In the genomic region with DNA sequence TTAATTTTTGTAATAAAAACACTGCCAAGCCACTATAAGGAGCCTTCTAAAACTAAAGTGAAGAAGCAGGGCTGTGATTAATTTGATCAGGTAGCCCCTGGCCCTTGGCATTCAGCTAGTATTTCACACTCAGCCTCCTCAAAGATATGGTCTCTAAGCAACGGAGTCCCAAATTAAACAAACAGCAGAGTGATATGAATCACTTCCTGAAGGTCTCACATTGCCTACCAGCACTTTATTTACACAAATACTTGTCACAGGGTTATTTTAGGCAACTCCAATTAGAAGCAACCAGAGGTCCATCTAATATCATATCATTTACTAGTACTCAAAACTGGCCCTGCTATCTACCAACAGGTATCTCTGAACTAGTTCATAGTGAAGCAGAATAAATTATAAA, we compare ENCODE assay signal across 9 mouse cellular contexts. TPM values are rescaled to one million over a fixed set of nuclear protein-coding genes. Genes with fewer than 3 reads are reported as not detected.
DNase-seq lines count a peak whose midpoint lies in the region; ATAC-seq and TF ChIP-seq lines count a peak whose summit lies in the region.
"Had no signal": no experiment of that assay in that cellular context is flagged by ENCODE, and none has a peak within 500 bp of the region (broad histone marks: within the 10 kb centered on the region; RNA-seq: fewer than 3 reads in every experiment).

No protein-coding gene starts in this region.

- H3K4me2 ChIP-seq in midbrain, embryonic 13.5 days (replicated peaks) = no peak overlapping the region
- H3K4me2 ChIP-seq: limb, embryonic 15.5 days had no signal

- no peak overlapping the region for H3K9ac ChIP-seq in MEL (ENCODE audit: control insufficient read depth, low read depth, low read length, poor library complexity, severe bottlenecking)
- no peak overlapping the region for H3K9ac ChIP-seq in midbrain, embryonic 13.5 days (replicated peaks)
- H3K9ac ChIP-seq: limb, embryonic 15.5 days had no signal

- no peak for ATAC-seq in midbrain, embryonic 13.5 days

- intact Hi-C loops in heart, postnatal 10 days (cut with DNase I) = no loop called here

- no peaks in the 10 kb centered on the region for H3K27me3 ChIP-seq in MEL (ENCODE audit: control insufficient read depth in 1 of 2, insufficient read depth in 2 of 2, low read length in 2 of 2)
- H3K27me3 ChIP-seq in midbrain, embryonic 13.5 days = no peaks in the 10 kb centered on the region
- H3K27me3 ChIP-seq: limb, embryonic 15.5 days had no signal

- WGBS in midbrain, embryonic 13.5 days = 77% methylated on average over 1 of the region's 1 CpGs

- TF ChIP-seq POLR2A in MEL (IDR thresholded peaks at IDR 0.05; ENCODE audit: control insufficient read depth in 1 of 2, insufficient read depth in 1 of 2, low read depth in 1 of 2, low read length in 2 of 2, poor library complexity in 1 of 2) = no peak

- no peak for TF ChIP-seq RAD21 in MEL (IDR thresholded peaks at IDR 0.05; ENCODE audit: low read depth, low read length)

- H3K4me1 ChIP-seq in MEL (ENCODE audit: control insufficient read depth in 1 of 2, insufficient read depth in 2 of 2, low read length in 2 of 2) = peaks cover 3 to 14% of the 10 kb centered on the region in 2 experiments
- peaks cover 11% of the 10 kb centered on the region for H3K4me1 ChIP-seq in midbrain, embryonic 13.5 days (replicated peaks)

- H3K27ac ChIP-seq in MEL (ENCODE audit: control insufficient read depth, low read depth, low read length) = no peak overlapping the region
- no peak overlapping the region for H3K27ac ChIP-seq in midbrain, embryonic 13.5 days
- H3K27ac ChIP-seq: limb, embryonic 15.5 days had no signal

- no peaks in the 10 kb centered on the region for H3K9me3 ChIP-seq in MEL (replicated peaks; ENCODE audit: insufficient read depth, low read length)
- no peaks in the 10 kb centered on the region for H3K9me3 ChIP-seq in midbrain, embryonic 13.5 days
- H3K9me3 ChIP-seq: limb, embryonic 15.5 days had no signal

- peak; percentile 59 to 61 for DNase-seq in heart, adult 9 months (ENCODE audit: low spot score in 2 of 2)
- no peak for DNase-seq in heart, postnatal 10 days
- DNase-seq in MEL (ENCODE audit: low read depth, low spot score) = peak; percentile 68
- peak; percentile 87 for DNase-seq in induced T-regulatory cell, adult 2 months (ENCODE audit: low read depth)
- DNase-seq in natural killer cell, adult 2 months (ENCODE audit: low spot score in 2 of 2) = peak; percentile 45 to 69
- no peak for DNase-seq in frontal cortex, postnatal 25 days (ENCODE audit: low spot score in 2 of 2)
- DNase-seq in yolk sac, embryonic 10.5 days (ENCODE audit: low spot score) = no peak

- no peak overlapping the region for H3K4me3 ChIP-seq in MEL (ENCODE audit: control insufficient read depth in 1 of 2, insufficient read depth in 1 of 2, low read depth in 2 of 2, low read length in 2 of 2)
- H3K4me3 ChIP-seq in midbrain, embryonic 13.5 days (replicated peaks) = no peak overlapping the region
- H3K4me3 ChIP-seq: limb, embryonic 15.5 days had no signal

- H3K79me2 ChIP-seq in MEL (ENCODE audit: control insufficient read depth, insufficient read depth, low read length, poor library complexity) = peaks cover 19% of the 10 kb centered on the region

- H3K36me3 ChIP-seq in MEL (ENCODE audit: control insufficient read depth in 1 of 2, insufficient read depth in 2 of 2, low read length in 2 of 2) = peaks cover 0 to 18% of the 10 kb centered on the region in 2 experiments
- H3K36me3 ChIP-seq in midbrain, embryonic 13.5 days = 0 out of 2 replicates have a peak, but pooled peaks cover 5% of the 10 kb centered on the region

- TF ChIP-seq CTCF in MEL (IDR thresholded peaks at IDR 0.05 in 2 of 3, conservative IDR thresholded peaks at IDR 0.05 in 1 of 3; ENCODE audit: control insufficient read depth in 1 of 3, insufficient read depth in 1 of 3, low read depth in 2 of 3, low read length in 3 of 3, poor library complexity in 1 of 3, severe bottlenecking in 1 of 3) = no peak

- peak; percentile 26 to 54; a peak in 2 of 4 replicates for TF ChIP-seq EP300 in MEL (IDR thresholded peaks at IDR 0.05; ENCODE audit: low read depth in 1 of 2, low read length in 2 of 2)

TF ChIP-seq in MEL, 35 proteins besides CTCF, POLR2A, EP300 and RAD21:
- TF ChIP-seq MYC (IDR thresholded peaks at IDR 0.05; ENCODE audit: low read depth, low read length) (no peak), SIN3A (IDR thresholded peaks at IDR 0.05; ENCODE audit: low read length) (peak; percentile 84), USF2 (IDR thresholded peaks at IDR 0.05; ENCODE audit: borderline replicate concordance in 1 of 2, insufficient read depth in 1 of 2, low read depth in 1 of 2, low read length in 2 of 2) (no peak), MXI1 (IDR thresholded peaks at IDR 0.05; ENCODE audit: low read depth, low read length) (0 out of 2 replicates have a peak, but pooled peaks have one; percentile 29), ZC3H11A (IDR thresholded peaks at IDR 0.05; ENCODE audit: low read depth, low read length) (no peak), ZKSCAN1 (IDR thresholded peaks at IDR 0.05; ENCODE audit: low read depth, low read length) (no peak), POLR2AphosphoS2 (IDR thresholded peaks at IDR 0.05; ENCODE audit: low read length) (no peak), MYB (IDR thresholded peaks at IDR 0.05; ENCODE audit: low read depth, low read length) (no peak), CHD2 (IDR thresholded peaks at IDR 0.05; ENCODE audit: low read length) (no peak), ZMIZ1 (IDR thresholded peaks at IDR 0.05; ENCODE audit: low read depth, low read length) (no peak), ZNF384 (IDR thresholded peaks at IDR 0.05; ENCODE audit: low read depth, low read length) (no peak), ELF1 (IDR thresholded peaks at IDR 0.05; ENCODE audit: low read depth, low read length) (0 out of 2 replicates have a peak, but pooled peaks have one; percentile 23), MEF2A (IDR thresholded peaks at IDR 0.05; ENCODE audit: extremely low read depth, insufficient replicate concordance, low read depth, low read length, poor library complexity, severe bottlenecking) (peak; percentile 74; the same call in 1 of the 2 replicates), HCFC1 (IDR thresholded peaks at IDR 0.05; ENCODE audit: low read depth, low read length) (no peak), ETS1 (IDR thresholded peaks at IDR 0.05; ENCODE audit: low read depth, low read length) (peak; percentile 61; the same call in 1 of the 2 replicates), MAX (IDR thresholded peaks at IDR 0.05; ENCODE audit: low read length) (no peak), CHD1 (IDR thresholded peaks at IDR 0.05; ENCODE audit: low read depth, low read length) (no peak), RCOR1 (IDR thresholded peaks at IDR 0.05; ENCODE audit: low read depth, low read length) (no peak; the same call in 1 of the 2 replicates), NRF1 (IDR thresholded peaks at IDR 0.05; ENCODE audit: insufficient read depth, low read depth, low read length, poor library complexity, severe bottlenecking) (no peak), GATA1 (IDR thresholded peaks at IDR 0.05; ENCODE audit: low read depth, low read length) (peak; percentile 76)

RNA-seq across cellular contexts. Expression of a gene that starts 36.7 kb away (rescaled TPM):
- total RNA-seq in heart, postnatal 10 days (2021) = 10 to 100 TPM; 74.3 to 74.9 TPM
- total RNA-seq in MEL (2012; rRNA removed) = 20.6 and 29.4 TPM in 2 replicates
- 10 to 100 TPM; 58.8 to 87.9 TPM for polyA plus RNA-seq in MEL (2012; ENCODE audit: insufficient read depth in 1 of 2, insufficient read length in 2 of 2, low read depth in 1 of 2, low replicate concordance in 2 of 2, missing spikeins in 1 of 2)
- polyA plus RNA-seq in midbrain, embryonic 13.5 days (2015; fragmentation: Nextera tagmentation; extraction: Ambion mirVana) = 19.9 and 21.7 TPM in 2 replicates

Comparison
In these comparisons a context has a peak if more than half of its experiments do, and no peak if none do; other contexts are left out.
1. DNase-seq: peak in heart, adult 9 months (2 of 2), MEL (single experiment), induced T-regulatory cell, adult 2 months (single experiment) and natural killer cell, adult 2 months (2 of 2); none in heart, postnatal 10 days (0 of 2), frontal cortex, postnatal 25 days (0 of 2) and yolk sac, embryonic 10.5 days (single experiment).